Mouse (Mus musculus) limb, embryonic 13.5 days (tissue): ENCODE results near the gene Rimbp3. TPM values are rescaled to one million over a fixed set of nuclear protein-coding genes. Genes with fewer than 3 reads are reported as not detected.
"Not testable (repeated sequence)": the region's sequence is repeated elsewhere in the genome, so short reads cannot be mapped to it uniquely, and the experiment has no call there.

Experiments
- ATAC-seq: fragments of 200-750 bp; cut with Nextera tagmentation; 2 replicates; pipeline ENCODE4 v1.8.0; 2017; ENCODE audit warnings: low read depth, moderate number of reproducible peaks, moderate TSS enrichment; ENCODE audit not compliant: low FRiP score
- H3K27ac ChIP-seq: fragments of 300-500 bp; sonication (generic); 2 replicates; pipeline ENCODE4 v1.5.1; 2015; ENCODE audit warnings: inconsistent platforms, mild to moderate bottlenecking, moderate library complexity
- H3K27me3 ChIP-seq: fragments of 300-500 bp; sonication (generic); 2 replicates; pipeline ENCODE4 v1.6.1; 2015; ENCODE audit warnings: mild to moderate bottlenecking, inconsistent platforms
- H3K36me3 ChIP-seq: fragments of 300-500 bp; sonication (generic); 2 replicates; pipeline ENCODE4 v1.6.1; 2015; ENCODE audit warnings: inconsistent platforms, mild to moderate bottlenecking, moderate library complexity
- H3K4me1 ChIP-seq: fragments of 300-500 bp; sonication (generic); 2 replicates; pipeline ENCODE4 v1.6.1; 2015; ENCODE audit warnings: inconsistent platforms
- H3K4me2 ChIP-seq: fragments of 300-500 bp; sonication (generic); replicated peaks from 2 replicates; pipeline ENCODE4 v1.6.1; 2015; ENCODE audit warnings: inconsistent platforms, mild to moderate bottlenecking, moderate library complexity
- H3K4me3 ChIP-seq: fragments of 300-500 bp; sonication (generic); 2 replicates; pipeline ENCODE4 v1.5.1; 2015; ENCODE audit warnings: moderate library complexity, mild to moderate bottlenecking, inconsistent platforms
- H3K9ac ChIP-seq: fragments of 300-500 bp; sonication (generic); 2 replicates; pipeline ENCODE4 v1.6.1; 2015; ENCODE audit warnings: mild to moderate bottlenecking, inconsistent platforms
- H3K9me3 ChIP-seq: fragments of 300-500 bp; sonication (generic); 2 replicates; pipeline ENCODE4 v1.6.1; 2016; ENCODE audit warnings: inconsistent platforms
- WGBS: fragments of 180-500 bp; shearing (Covaris S2); methylation state at CpG from one replicate; pipeline ENCODE4 v1.1.7; 2015; 5-methylcytosine and 5-hydroxymethylcytosine counted together
- polyA plus RNA-seq: library from polyadenylated mRNA; unstranded; fragments of >200 nt; fragmentation: Nextera tagmentation; extraction: Ambion mirVana; gene quantifications from 2 replicates; pipeline ENCODE4 v1.2.1, GENCODE M21; 2015

Gene Rimbp3
- polyA plus RNA-seq = 0.28 and 0.38 TPM in 2 replicates

DNA sequence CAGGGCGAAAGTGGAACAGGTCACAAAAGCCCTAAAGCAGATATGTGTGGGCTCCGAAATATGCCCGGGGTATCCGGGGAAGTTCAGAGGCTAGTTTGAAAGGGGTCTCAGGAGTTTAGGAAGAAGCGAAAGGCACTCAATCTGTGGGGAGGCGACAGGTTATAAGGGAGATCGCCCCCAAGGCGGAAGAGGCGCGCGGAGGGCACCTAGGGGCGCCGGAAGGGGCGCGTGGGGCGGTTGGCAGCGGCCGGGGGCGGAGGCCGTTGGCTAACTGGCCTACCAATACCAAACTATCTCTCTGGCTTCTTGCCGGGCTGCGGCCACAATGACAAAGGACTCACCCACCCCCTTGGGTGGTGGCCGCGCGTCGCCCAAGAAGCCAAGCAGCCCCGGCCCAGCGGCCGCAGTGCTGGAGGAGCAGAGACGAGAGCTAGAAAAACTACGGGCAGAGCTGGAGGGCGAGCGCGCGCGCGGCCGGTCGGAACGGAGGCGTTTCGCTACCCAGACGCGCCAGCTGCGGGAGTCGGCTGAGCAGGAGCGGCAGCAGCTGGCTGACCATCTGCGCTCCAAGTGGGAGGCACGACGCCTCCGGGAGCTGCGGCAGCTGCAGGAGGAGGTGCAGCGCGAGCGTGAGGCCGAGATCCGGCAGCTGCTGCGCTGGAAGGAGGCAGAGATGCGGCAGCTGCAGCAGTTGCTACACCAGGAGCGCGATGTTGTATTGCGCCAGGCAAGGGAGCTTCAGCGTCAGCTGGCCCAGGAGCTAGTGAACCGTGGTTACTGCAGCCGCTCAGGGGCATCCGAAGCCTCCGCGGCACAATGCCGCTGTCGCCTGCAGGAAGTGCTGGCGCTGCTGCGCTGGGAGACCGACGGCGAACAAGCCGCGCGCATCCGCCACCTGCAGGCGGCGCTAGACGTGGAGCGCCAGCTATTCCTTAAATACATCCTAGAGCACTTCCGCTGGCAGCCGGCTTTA is at the start of gene Rimbp3:
Gene Rimbp3 (plus strand): TSS at position 215 of the 973 bp plus-strand sequence.
- H3K27me3 ChIP-seq = peaks cover 46% of the 10 kb centered on the region
- H3K9me3 ChIP-seq = 0 out of 2 replicates have a peak, but pooled peaks cover 2% of the 10 kb centered on the region
- peak; percentile 85 for ATAC-seq
- H3K4me2 ChIP-seq = peak within 1 kb of the TSS; percentile 99
- H3K4me3 ChIP-seq = peak within 1 kb of the TSS; percentile 64
- peaks cover 20% of the 10 kb centered on the region for H3K4me1 ChIP-seq
- peak within 1 kb of the TSS; percentile 10; the same call in 1 of the 2 replicates for H3K27ac ChIP-seq
- no peaks in the 10 kb centered on the region for H3K36me3 ChIP-seq
- peak within 1 kb of the TSS; percentile 66 for H3K9ac ChIP-seq
- WGBS = under 1% methylated on average over 85 of the region's 85 CpGs

DNA sequence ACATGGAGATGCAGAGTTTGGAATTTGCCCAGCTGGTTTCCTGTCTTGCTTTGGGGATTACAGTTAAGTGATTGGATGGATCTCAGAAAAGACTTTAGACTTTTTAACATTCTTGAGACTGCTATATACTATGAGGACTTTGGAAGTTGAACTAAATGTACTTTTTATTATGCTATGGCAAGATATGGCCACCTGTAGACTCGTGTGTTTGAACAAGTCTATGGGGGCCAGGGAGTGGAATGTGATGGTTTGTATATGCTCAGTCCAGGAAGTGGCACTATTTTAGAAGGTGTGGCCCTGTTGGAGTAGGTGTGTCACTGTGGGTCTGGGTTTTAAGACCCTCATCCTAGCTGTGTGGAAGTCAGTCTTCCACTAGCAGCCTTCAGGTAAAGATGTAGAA is 42.9 kb upstream of the Rimbp3 start:
- not testable (repeated sequence) for ATAC-seq, H3K9me3 ChIP-seq, H3K4me1 ChIP-seq, H3K4me3 ChIP-seq, H3K9ac ChIP-seq, H3K4me2 ChIP-seq, H3K27ac ChIP-seq, H3K27me3 ChIP-seq
- WGBS = 93% methylated on average over 1 of the region's 1 CpGs
- peaks cover 65% of the 10 kb centered on the region for H3K36me3 ChIP-seq

GRCm38 (mm10) chr16:17167179-17167578 is 41.2 kb upstream of the Rimbp3 start:
- Histone ChIP-seq H3K4me3 (no peak overlapping the region), H3K9ac (no peak overlapping the region), H3K27ac (no peak overlapping the region), H3K36me3 (peaks cover 70% of the 10 kb centered on the region), H3K27me3 (no peaks in the 10 kb centered on the region), H3K4me1 (no peaks in the 10 kb centered on the region), H3K9me3 (no peaks in the 10 kb centered on the region), H3K4me2 (no peak overlapping the region)
- ATAC-seq = no peak

- Histone ChIP-seq H3K27me3 (no peaks in the 10 kb centered on the region), H3K4me1 (no peaks in the 10 kb centered on the region), H3K36me3 (peaks cover 73% of the 10 kb centered on the region), H3K9me3 (no peaks in the 10 kb centered on the region), H3K9ac (no peak overlapping the region), H3K27ac (no peak overlapping the region), H3K4me2 (no peak overlapping the region), H3K4me3 (no peak overlapping the region)
- ATAC-seq = no peak
- WGBS = 92% methylated on average over 5 of the region's 5 CpGs
These were observed 40.4 kb upstream of the Rimbp3 start for GRCm38 (mm10) chr16:17168049-17168448.

- no peaks in the 10 kb centered on the region for H3K27me3 ChIP-seq
- H3K4me3 ChIP-seq = no peak overlapping the region
- H3K4me2 ChIP-seq = no peak overlapping the region
- no peak overlapping the region for H3K27ac ChIP-seq
- 88% methylated on average over 2 of the region's 2 CpGs for WGBS
- H3K4me1 ChIP-seq = no peaks in the 10 kb centered on the region
- H3K36me3 ChIP-seq = peaks cover 62% of the 10 kb centered on the region
- no peak for ATAC-seq
- H3K9me3 ChIP-seq = no peaks in the 10 kb centered on the region
- H3K9ac ChIP-seq = no peak overlapping the region
These were observed 32.6 kb upstream of the Rimbp3 start for GRCm38 (mm10) chr16:17175765-17176164.

GRCm38 (mm10) chr16:17177623-17178170 is 30.7 kb upstream of the Rimbp3 start:
- Histone ChIP-seq H3K36me3 (peaks cover 47% of the 10 kb centered on the region), H3K4me1 (no peaks in the 10 kb centered on the region), H3K27ac (no peak overlapping the region), H3K9me3 (no peaks in the 10 kb centered on the region), H3K27me3 (no peaks in the 10 kb centered on the region), H3K4me3 (no peak overlapping the region), H3K9ac (no peak overlapping the region), H3K4me2 (no peak overlapping the region)
- WGBS = 100% methylated on average over 1 of the region's 1 CpGs
- no peak for ATAC-seq

GRCm38 (mm10) chr16:17179706-17180105 is 28.7 kb upstream of the Rimbp3 start:
- H3K4me3 ChIP-seq = no peak overlapping the region
- no peak overlapping the region for H3K9ac ChIP-seq
- peaks cover 32% of the 10 kb centered on the region for H3K36me3 ChIP-seq
- no peaks in the 10 kb centered on the region for H3K4me1 ChIP-seq
- H3K27ac ChIP-seq = no peak overlapping the region
- no peak overlapping the region for H3K4me2 ChIP-seq
- H3K9me3 ChIP-seq = no peaks in the 10 kb centered on the region
- WGBS = 93% methylated on average over 3 of the region's 3 CpGs
- no peaks in the 10 kb centered on the region for H3K27me3 ChIP-seq
- ATAC-seq = no peak

DNA sequence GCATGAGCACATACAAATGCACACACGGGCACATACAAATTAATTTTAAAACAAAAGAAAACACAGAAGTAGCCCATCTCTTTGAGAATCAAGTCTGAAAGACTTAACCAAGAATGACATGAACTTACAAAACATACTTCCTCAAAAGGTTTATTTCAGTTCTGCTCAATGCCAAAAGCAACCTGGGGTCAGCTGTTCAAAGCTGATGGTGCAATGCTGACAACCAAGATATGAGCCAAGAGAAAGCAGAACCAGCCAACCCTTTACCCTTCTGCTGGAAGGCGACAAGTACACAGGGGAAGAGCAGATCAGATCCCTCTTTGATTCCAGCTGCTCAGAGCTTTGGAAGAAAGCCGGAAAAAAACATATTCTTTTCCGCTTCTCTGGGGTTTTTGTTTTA is 27.0 kb upstream of the Rimbp3 start:
- no peaks in the 10 kb centered on the region for H3K27me3 ChIP-seq
- H3K9ac ChIP-seq = no peak overlapping the region
- WGBS = 88% methylated on average over 4 of the region's 4 CpGs
- H3K27ac ChIP-seq = no peak overlapping the region
- peaks cover 34% of the 10 kb centered on the region for H3K36me3 ChIP-seq
- no peak for ATAC-seq
- H3K9me3 ChIP-seq = no peaks in the 10 kb centered on the region
- H3K4me1 ChIP-seq = no peaks in the 10 kb centered on the region
- no peak overlapping the region for H3K4me2 ChIP-seq
- H3K4me3 ChIP-seq = no peak overlapping the region

DNA sequence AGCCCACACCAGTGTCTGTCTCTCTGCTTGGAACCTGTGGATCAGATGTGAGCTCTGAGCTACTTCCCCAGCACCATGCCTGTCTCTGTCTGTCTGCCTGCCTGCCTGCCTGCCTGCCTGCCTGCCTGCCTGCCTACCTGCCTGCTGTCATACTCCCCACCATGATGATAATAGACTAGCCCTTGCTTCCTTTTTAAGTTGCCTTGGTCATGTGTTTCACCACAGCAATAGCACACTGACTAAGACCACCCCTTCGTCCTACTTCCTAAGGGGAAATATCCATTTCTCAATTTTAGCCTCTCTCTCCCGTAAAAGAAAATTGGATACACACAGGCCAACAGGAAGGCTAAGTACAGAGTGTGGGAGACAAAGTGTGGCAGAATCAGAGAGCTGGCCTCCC is 26.3 kb upstream of the Rimbp3 start:
- 76% methylated on average over 2 of the region's 2 CpGs for WGBS
- Histone ChIP-seq H3K9me3 (no peaks in the 10 kb centered on the region), H3K9ac (no peak overlapping the region), H3K27ac (no peak overlapping the region), H3K4me1 (no peaks in the 10 kb centered on the region), H3K27me3 (no peaks in the 10 kb centered on the region), H3K4me2 (no peak overlapping the region), H3K36me3 (peaks cover 40% of the 10 kb centered on the region), H3K4me3 (no peak overlapping the region)
- no peak for ATAC-seq

- WGBS = 77% methylated on average over 3 of the region's 3 CpGs
- no peaks in the 10 kb centered on the region for H3K27me3 ChIP-seq
- H3K4me2 ChIP-seq = no peak overlapping the region
These were observed 25.4 kb upstream of the Rimbp3 start for GRCm38 (mm10) chr16:17183003-17183402.

DNA sequence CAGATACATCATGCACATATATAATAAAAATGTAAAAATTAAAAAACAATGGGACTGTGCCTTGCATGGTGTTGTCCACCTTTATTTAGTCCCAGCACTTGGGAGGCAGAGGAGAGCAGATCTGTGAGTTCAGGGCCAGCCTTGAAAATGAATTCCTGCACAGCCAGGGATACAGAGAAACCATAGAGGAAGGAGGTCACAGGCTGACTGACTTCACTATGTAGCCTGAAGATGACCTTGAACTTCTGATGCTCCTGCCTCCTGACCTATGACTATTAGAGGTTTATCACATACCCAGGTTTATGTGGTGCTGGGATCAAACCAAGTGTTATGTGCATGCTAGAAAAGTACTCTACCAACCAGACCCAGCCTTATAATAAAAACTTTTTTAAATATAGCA is 22.9 kb upstream of the Rimbp3 start:
- Histone ChIP-seq H3K4me3 (no peak overlapping the region), H3K27me3 (no peaks in the 10 kb centered on the region), H3K4me2 (no peak overlapping the region), H3K9ac (no peak overlapping the region), H3K36me3 (peaks cover 34% of the 10 kb centered on the region), H3K27ac (no peak overlapping the region), H3K9me3 (no peaks in the 10 kb centered on the region), H3K4me1 (no peaks in the 10 kb centered on the region)
- ATAC-seq = no peak

More at GRCm38 (mm10) chr16:17183003-17183402, 25.4 kb upstream of the Rimbp3 start:
- no peaks in the 10 kb centered on the region for H3K4me1 ChIP-seq
- ATAC-seq = no peak
- H3K9me3 ChIP-seq = no peaks in the 10 kb centered on the region
- H3K9ac ChIP-seq = no peak overlapping the region
- no peak overlapping the region for H3K27ac ChIP-seq
- H3K4me3 ChIP-seq = no peak overlapping the region
- peaks cover 38% of the 10 kb centered on the region for H3K36me3 ChIP-seq

GRCm38 (mm10) chr16:17193823-17194222 is 14.6 kb upstream of the Rimbp3 start:
- no peaks in the 10 kb centered on the region for H3K9me3 ChIP-seq
- peaks cover 22% of the 10 kb centered on the region for H3K36me3 ChIP-seq
- no peak overlapping the region for H3K4me3 ChIP-seq
- H3K27ac ChIP-seq = no peak overlapping the region
- H3K27me3 ChIP-seq = no peaks in the 10 kb centered on the region
- no peaks in the 10 kb centered on the region; the same call in 1 of the 2 replicates for H3K4me1 ChIP-seq
- H3K9ac ChIP-seq = no peak overlapping the region
- no peak for ATAC-seq
- WGBS = 95% methylated on average over 4 of the region's 4 CpGs
- H3K4me2 ChIP-seq = no peak overlapping the region
